Mouse (Mus musculus): ENCODE data around the gene C2cd5. TPM values are rescaled to one million over a fixed set of nuclear protein-coding genes. Genes with fewer than 3 reads are reported as not detected.
A peak's percentile ranks its signal among the peaks of the same experiment; 100 is the strongest.

Gene C2cd5
- 34.4 and 42.8 TPM in 2 replicates for polyA plus RNA-seq (2014; fragmentation: Nextera tagmentation; extraction: Ambion mirVana)

- H3K36me3 ChIP-seq (ENCODE audit: control insufficient read depth, insufficient read depth, low read length): peaks cover 14% of the 10 kb centered on the region
- H3K4me2 ChIP-seq (ENCODE audit: low read length): peak within 1 kb of the TSS; percentile 76
- WGBS: under 1% methylated on average over 75 of the region's 75 CpGs
- peak within 1 kb of the TSS; percentile 86 for H3K9ac ChIP-seq (replicated peaks; ENCODE audit: low read length)
- H3K4me3 ChIP-seq (replicated peaks; ENCODE audit: low read depth, low read length): peak within 1 kb of the TSS; percentile 88
- peak; percentile 98 for DNase-seq
- H3K9me3 ChIP-seq (ENCODE audit: control insufficient read depth, low read length): no peaks in the 10 kb centered on the region
- peak; percentile 95 for ATAC-seq (ENCODE audit: low FRiP score, low TSS enrichment)
- no peaks in the 10 kb centered on the region for H3K27me3 ChIP-seq (ENCODE audit: control insufficient read depth, insufficient read depth, low read length)
- peak within 1 kb of the TSS; percentile 98 for H3K27ac ChIP-seq (replicated peaks; ENCODE audit: low read depth, low read length)
- H3K4me1 ChIP-seq (ENCODE audit: control insufficient read depth, insufficient read depth, low read length): peaks cover 16% of the 10 kb centered on the region
These were observed at the start of gene C2cd5 for GRCm38 (mm10) chr6:143099681-143100382. Gene C2cd5 (minus strand): TSS chr6:143100141.

GRCm38 (mm10) chr6:143148868-143149267 lies 48.9 kb upstream of the C2cd5 start:
- DNase-seq: no peak
- H3K4me1 ChIP-seq (ENCODE audit: control insufficient read depth, insufficient read depth, low read length): peaks cover 1% of the 10 kb centered on the region; the same call in 1 of the 2 replicates

GRCm38 (mm10) chr6:143146756-143147155 lies 46.8 kb upstream of the C2cd5 start:
- Histone ChIP-seq H3K4me3 (replicated peaks; ENCODE audit: low read depth, low read length) (no peak overlapping the region), H3K9ac (replicated peaks; ENCODE audit: low read length) (no peak overlapping the region), H3K4me2 (ENCODE audit: low read length) (no peak overlapping the region), H3K27ac (replicated peaks; ENCODE audit: low read depth, low read length) (no peak overlapping the region), H3K4me1 (ENCODE audit: control insufficient read depth, insufficient read depth, low read length) (peaks cover 4% of the 10 kb centered on the region; the same call in 1 of the 2 replicates), H3K36me3 (ENCODE audit: control insufficient read depth, insufficient read depth, low read length) (no peaks in the 10 kb centered on the region), H3K9me3 (ENCODE audit: control insufficient read depth, low read length) (no peaks in the 10 kb centered on the region), H3K27me3 (ENCODE audit: control insufficient read depth, insufficient read depth, low read length) (no peaks in the 10 kb centered on the region)
- ATAC-seq (ENCODE audit: low FRiP score, low TSS enrichment) (no peak), DNase-seq (no peak)
- 74% methylated on average over 8 of the region's 8 CpGs for WGBS

More at GRCm38 (mm10) chr6:143148868-143149267, 48.9 kb upstream of the C2cd5 start:
- H3K36me3 ChIP-seq (ENCODE audit: control insufficient read depth, insufficient read depth, low read length): no peaks in the 10 kb centered on the region
- no peak for ATAC-seq (ENCODE audit: low FRiP score, low TSS enrichment)
- H3K27me3 ChIP-seq (ENCODE audit: control insufficient read depth, insufficient read depth, low read length): no peaks in the 10 kb centered on the region
- H3K9ac ChIP-seq (replicated peaks; ENCODE audit: low read length): no peak overlapping the region
- H3K4me2 ChIP-seq (ENCODE audit: low read length): no peak overlapping the region
- H3K4me3 ChIP-seq (replicated peaks; ENCODE audit: low read depth, low read length): no peak overlapping the region
- no peak overlapping the region for H3K27ac ChIP-seq (replicated peaks; ENCODE audit: low read depth, low read length)
- no peaks in the 10 kb centered on the region for H3K9me3 ChIP-seq (ENCODE audit: control insufficient read depth, low read length)

- DNase-seq (no peak), ATAC-seq (ENCODE audit: low FRiP score, low TSS enrichment) (no peak)
- peaks cover 4% of the 10 kb centered on the region; the same call in 1 of the 2 replicates for H3K4me1 ChIP-seq (ENCODE audit: control insufficient read depth, insufficient read depth, low read length)
- no peaks in the 10 kb centered on the region for H3K27me3 ChIP-seq (ENCODE audit: control insufficient read depth, insufficient read depth, low read length)
- no peaks in the 10 kb centered on the region for H3K9me3 ChIP-seq (ENCODE audit: control insufficient read depth, low read length)
- H3K36me3 ChIP-seq (ENCODE audit: control insufficient read depth, insufficient read depth, low read length): no peaks in the 10 kb centered on the region
- no peak overlapping the region for H3K9ac ChIP-seq (replicated peaks; ENCODE audit: low read length)
- 52% methylated on average over 7 of the region's 7 CpGs for WGBS
- H3K4me3 ChIP-seq (replicated peaks; ENCODE audit: low read depth, low read length): no peak overlapping the region
- H3K4me2 ChIP-seq (ENCODE audit: low read length): no peak overlapping the region
- H3K27ac ChIP-seq (replicated peaks; ENCODE audit: low read depth, low read length): no peak overlapping the region
These were observed 45.1 kb upstream of the C2cd5 start for GRCm38 (mm10) chr6:143145051-143145450.

GRCm38 (mm10) chr6:143144556-143144955 lies 44.6 kb upstream of the C2cd5 start:
- no peak overlapping the region for H3K9ac ChIP-seq (replicated peaks; ENCODE audit: low read length)
- H3K36me3 ChIP-seq (ENCODE audit: control insufficient read depth, insufficient read depth, low read length): no peaks in the 10 kb centered on the region
- ATAC-seq (ENCODE audit: low FRiP score, low TSS enrichment) (no peak), DNase-seq (no peak)
- H3K27ac ChIP-seq (replicated peaks; ENCODE audit: low read depth, low read length): no peak overlapping the region
- no peaks in the 10 kb centered on the region for H3K9me3 ChIP-seq (ENCODE audit: control insufficient read depth, low read length)
- no peak overlapping the region for H3K4me3 ChIP-seq (replicated peaks; ENCODE audit: low read depth, low read length)
- WGBS: 91% methylated on average over 2 of the region's 2 CpGs
- no peak overlapping the region for H3K4me2 ChIP-seq (ENCODE audit: low read length)
- H3K27me3 ChIP-seq (ENCODE audit: control insufficient read depth, insufficient read depth, low read length): no peaks in the 10 kb centered on the region
- H3K4me1 ChIP-seq (ENCODE audit: control insufficient read depth, insufficient read depth, low read length): peaks cover 4% of the 10 kb centered on the region; the same call in 1 of the 2 replicates

- H3K9ac ChIP-seq (replicated peaks; ENCODE audit: low read length): peak overlapping the region; percentile 39; the same call in 1 of the 2 replicates
- peak overlapping the region; percentile 33 for H3K4me3 ChIP-seq (replicated peaks; ENCODE audit: low read depth, low read length)
- H3K27ac ChIP-seq (replicated peaks; ENCODE audit: low read depth, low read length): no peak overlapping the region
- no peaks in the 10 kb centered on the region for H3K27me3 ChIP-seq (ENCODE audit: control insufficient read depth, insufficient read depth, low read length)
- H3K4me2 ChIP-seq (ENCODE audit: low read length): peak overlapping the region; percentile 58
- no peak for ATAC-seq (ENCODE audit: low FRiP score, low TSS enrichment)
- H3K9me3 ChIP-seq (ENCODE audit: control insufficient read depth, low read length): no peaks in the 10 kb centered on the region
- DNase-seq: peak; percentile 48
- H3K4me1 ChIP-seq (ENCODE audit: control insufficient read depth, insufficient read depth, low read length): peaks cover 4% of the 10 kb centered on the region; the same call in 1 of the 2 replicates
- H3K36me3 ChIP-seq (ENCODE audit: control insufficient read depth, insufficient read depth, low read length): no peaks in the 10 kb centered on the region
- WGBS: 16% methylated on average over 19 of the region's 19 CpGs
These were observed 43.9 kb upstream of the C2cd5 start for GRCm38 (mm10) chr6:143143775-143144273.

- peak overlapping the region; percentile 33 for H3K4me3 ChIP-seq (replicated peaks; ENCODE audit: low read depth, low read length)
- DNase-seq (no peak), ATAC-seq (ENCODE audit: low FRiP score, low TSS enrichment) (no peak)
- H3K4me1 ChIP-seq (ENCODE audit: control insufficient read depth, insufficient read depth, low read length): peaks cover 4% of the 10 kb centered on the region; the same call in 1 of the 2 replicates
- no peaks in the 10 kb centered on the region for H3K36me3 ChIP-seq (ENCODE audit: control insufficient read depth, insufficient read depth, low read length)
- no peaks in the 10 kb centered on the region for H3K9me3 ChIP-seq (ENCODE audit: control insufficient read depth, low read length)
- WGBS: 72% methylated on average over 9 of the region's 9 CpGs
- H3K27me3 ChIP-seq (ENCODE audit: control insufficient read depth, insufficient read depth, low read length): no peaks in the 10 kb centered on the region
- H3K9ac ChIP-seq (replicated peaks; ENCODE audit: low read length): no peak overlapping the region
- no peak overlapping the region for H3K27ac ChIP-seq (replicated peaks; ENCODE audit: low read depth, low read length)
- peak overlapping the region; percentile 58 for H3K4me2 ChIP-seq (ENCODE audit: low read length)
These were observed 43.4 kb upstream of the C2cd5 start for GRCm38 (mm10) chr6:143143321-143143720.

- Histone ChIP-seq H3K27me3 (ENCODE audit: control insufficient read depth, insufficient read depth, low read length) (no peaks in the 10 kb centered on the region), H3K9me3 (ENCODE audit: control insufficient read depth, low read length) (no peaks in the 10 kb centered on the region), H3K4me1 (ENCODE audit: control insufficient read depth, insufficient read depth, low read length) (peaks cover 4% of the 10 kb centered on the region; the same call in 1 of the 2 replicates), H3K27ac (replicated peaks; ENCODE audit: low read depth, low read length) (no peak overlapping the region), H3K4me2 (ENCODE audit: low read length) (no peak overlapping the region), H3K4me3 (replicated peaks; ENCODE audit: low read depth, low read length) (no peak overlapping the region), H3K9ac (replicated peaks; ENCODE audit: low read length) (no peak overlapping the region), H3K36me3 (ENCODE audit: control insufficient read depth, insufficient read depth, low read length) (no peaks in the 10 kb centered on the region)
- no peak for ATAC-seq (ENCODE audit: low FRiP score, low TSS enrichment)
- DNase-seq: no peak
- 98% methylated on average over 4 of the region's 4 CpGs for WGBS
These were observed 42.9 kb upstream of the C2cd5 start for GRCm38 (mm10) chr6:143142861-143143260.

Measured in midbrain, embryonic 14.5 days (tissue).